Mouse (Mus musculus) layer of hippocampus, adult 9-11 months (tissue): ENCODE results near the gene Npas2.

ENCODE experiments used
- DNase-seq: peaks from one replicate; pipeline ENCODE4 v3.0.0; 2022

Gene Npas2

DNA sequence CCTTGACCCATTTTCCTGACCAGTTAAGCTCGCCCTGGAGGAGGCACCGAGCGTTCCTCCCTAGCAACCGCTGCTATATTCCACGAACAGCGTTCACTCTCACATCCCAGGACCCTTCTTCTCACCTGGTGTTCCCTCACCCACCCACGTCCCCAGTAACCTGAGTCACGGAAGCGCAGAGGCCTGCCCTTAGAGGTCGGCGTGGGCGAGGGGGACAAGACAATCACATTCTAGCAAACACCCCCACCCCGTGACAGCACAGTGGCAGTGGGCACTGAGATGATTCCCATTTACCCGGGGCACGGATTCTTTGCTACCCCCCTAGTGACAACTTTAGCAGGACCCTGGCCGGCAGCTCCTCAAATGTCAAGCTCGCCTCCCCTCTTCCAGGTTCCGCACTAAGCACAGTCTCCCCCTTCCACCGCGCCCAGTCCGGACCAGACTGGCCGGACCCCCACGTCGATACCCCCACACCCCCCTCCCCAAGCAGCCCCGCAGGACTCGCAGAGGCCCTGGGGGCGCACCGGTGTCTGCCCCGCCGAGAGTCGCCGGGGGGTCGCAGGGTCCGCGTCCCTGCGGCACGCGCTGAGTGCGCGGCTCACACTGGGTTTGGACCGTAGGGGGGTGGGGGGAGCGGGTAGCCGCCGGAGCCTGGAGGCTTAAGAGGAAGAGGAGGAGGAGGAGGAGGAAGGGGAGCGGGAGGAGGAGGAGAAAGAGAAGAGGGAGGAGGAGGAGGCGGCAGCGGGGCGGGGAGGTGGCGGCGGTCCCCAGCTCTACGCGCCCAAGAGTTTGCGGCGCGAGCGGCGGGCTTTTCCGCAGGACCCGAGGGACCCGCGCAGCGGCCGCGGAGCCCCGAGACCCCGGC, at the start of gene Npas2:
Gene Npas2 (plus strand): TSS at position 735 of the 865 bp plus-strand sequence.
- DNase-seq = no peak

GRCm38 (mm10) chr1:39156778-39157177, 36.8 kb upstream of the Npas2 start:
- DNase-seq = no peak

DNA sequence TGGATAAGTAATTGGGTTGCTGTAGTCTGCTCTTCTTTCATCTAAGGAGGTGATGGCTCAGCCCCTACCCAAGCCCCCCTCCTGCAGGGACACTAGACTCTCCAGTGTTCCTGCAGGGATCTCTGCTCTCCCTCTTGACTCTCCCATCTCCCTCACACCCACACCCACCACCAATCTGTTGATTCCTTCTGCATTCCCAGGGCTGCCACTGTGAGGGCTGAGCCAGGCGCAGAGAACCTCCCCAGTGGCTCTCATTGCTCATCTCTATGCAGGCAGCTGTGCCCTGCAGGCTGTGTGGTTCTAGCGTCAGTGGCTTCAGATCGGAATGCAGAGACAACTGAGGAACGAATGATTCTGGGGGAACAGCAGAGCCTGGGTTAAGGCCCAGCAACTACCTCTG, 33.4 kb upstream of the Npas2 start:
- peak; percentile 68 for DNase-seq

DNA sequence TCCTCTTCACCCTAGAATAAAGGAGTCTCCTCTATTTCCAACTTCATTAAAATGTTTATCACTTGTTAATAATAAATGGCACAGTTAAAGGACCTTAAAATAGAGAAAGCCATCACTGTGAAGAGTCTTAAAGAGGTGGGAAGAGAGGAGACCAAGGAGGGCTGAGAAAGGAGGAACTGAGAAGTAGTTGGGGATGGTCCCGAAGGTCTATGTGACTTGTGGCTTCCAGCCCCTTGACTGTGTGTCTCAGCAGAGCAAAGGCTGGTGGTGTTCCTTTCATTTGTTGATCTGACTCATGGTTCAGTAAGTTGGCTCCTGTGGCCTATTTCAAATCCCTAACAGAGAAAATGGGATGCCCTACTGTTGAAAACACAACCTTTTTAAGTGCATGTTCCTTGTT, 30.5 kb upstream of the Npas2 start:
- no peak for DNase-seq

- DNase-seq = no peak
Measured at GRCm38 (mm10) chr1:39176690-39177089, 16.8 kb upstream of the Npas2 start.

DNA sequence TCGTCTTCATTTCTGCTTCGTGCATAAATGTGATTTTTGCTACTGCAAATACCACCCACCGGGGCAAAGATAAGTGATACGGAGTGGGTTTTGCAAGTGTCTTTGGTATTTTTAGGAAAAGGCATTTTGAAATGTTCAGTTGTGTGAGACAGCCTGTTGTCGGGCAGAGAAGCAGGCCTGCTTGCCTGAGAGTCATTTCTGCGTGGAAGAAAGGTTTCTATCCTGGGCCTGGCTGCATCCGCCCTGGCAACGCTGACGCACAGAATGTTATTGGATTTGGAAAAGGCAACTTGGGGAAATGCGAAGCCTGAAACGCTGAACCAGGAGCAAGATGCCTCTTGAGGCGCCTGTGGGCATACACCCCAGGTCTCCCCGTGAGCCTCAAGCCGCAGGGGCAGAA, 16.3 kb upstream of the Npas2 start:
- DNase-seq = peak; percentile 78

GRCm38 (mm10) chr1:39179806-39180205, 13.7 kb upstream of the Npas2 start:
- no peak for DNase-seq

GRCm38 (mm10) chr1:39180517-39180916, 13.0 kb upstream of the Npas2 start:
- no peak for DNase-seq

GRCm38 (mm10) chr1:39181901-39182300, 11.6 kb upstream of the Npas2 start:
- DNase-seq = no peak

GRCm38 (mm10) chr1:39185833-39186232, 7.7 kb upstream of the Npas2 start:
- DNase-seq = no peak

- DNase-seq = no peak
Measured at GRCm38 (mm10) chr1:39186711-39187437, 6.7 kb upstream of the Npas2 start.

- DNase-seq = no peak
Measured at GRCm38 (mm10) chr1:39191122-39191521, 2.4 kb upstream of the Npas2 start.

DNA sequence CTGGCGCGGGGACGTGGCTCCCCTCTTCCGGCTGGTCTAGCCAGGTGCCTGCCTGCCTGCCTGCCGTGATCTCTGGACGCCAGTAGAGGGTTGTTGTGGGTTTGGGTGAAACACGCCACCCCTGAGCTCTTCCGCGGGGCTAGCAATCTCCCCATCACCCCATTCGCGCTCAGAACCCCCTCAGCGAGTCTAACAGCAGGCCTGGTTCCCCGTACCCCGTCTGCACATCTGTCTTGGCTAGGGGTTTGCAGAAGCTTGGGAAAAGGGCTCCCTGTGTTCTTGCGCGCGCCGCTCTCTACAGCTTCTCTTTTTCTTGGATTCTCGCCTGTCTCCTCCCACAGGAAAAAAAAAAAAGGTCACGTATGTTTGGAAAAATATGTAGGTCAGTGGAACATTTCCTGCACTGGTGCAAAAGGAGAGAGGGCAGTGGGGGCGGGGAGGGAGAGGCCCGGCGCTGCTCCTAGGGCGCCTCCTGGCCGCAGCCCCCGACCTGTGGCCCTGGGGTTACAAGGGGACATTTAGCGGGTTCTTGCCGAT, 1.0 kb upstream of the Npas2 start:
- peak; percentile 51 for DNase-seq

DNA sequence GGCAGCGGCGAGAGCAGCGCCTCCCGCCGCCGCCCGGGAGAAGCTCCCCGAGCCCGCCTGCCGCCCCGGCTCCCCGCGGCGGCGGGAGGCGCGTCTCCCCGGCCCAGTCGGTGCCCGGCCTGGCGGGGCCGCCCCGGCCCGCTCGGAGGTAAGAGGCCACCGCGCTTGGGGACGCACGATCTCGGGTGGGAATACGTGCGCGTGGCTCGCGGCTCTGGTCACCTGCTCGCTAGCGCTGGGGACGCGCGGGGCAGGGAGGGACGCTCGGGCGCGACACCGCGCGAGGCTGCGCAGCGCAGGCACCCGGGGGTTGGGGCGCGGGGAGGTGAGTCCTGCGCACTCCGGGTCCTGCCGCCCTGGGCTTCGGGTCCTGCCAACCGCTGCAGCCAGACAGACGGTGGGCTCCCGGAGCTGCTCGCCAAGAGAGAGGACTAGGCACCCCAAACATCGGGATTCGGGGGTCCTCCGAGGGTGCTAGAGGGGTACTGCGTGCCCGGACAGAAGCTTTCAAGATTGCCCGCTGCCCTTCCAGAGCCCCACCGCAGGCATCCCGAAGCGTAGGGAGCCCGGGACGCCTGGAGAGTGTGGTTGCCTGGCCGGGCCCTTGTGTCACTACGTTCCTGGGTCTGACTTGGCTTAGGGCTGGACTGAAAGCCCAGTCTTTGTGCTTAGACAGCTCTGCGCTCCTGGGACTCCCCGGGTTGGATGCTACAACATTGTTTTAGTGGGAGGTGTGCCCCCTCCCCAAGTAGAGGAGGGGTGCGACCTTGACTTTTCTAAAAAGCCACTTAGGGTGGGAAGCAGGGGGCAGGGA, 538 bp downstream of the Npas2 start:
- peak; percentile 28 for DNase-seq

DNA sequence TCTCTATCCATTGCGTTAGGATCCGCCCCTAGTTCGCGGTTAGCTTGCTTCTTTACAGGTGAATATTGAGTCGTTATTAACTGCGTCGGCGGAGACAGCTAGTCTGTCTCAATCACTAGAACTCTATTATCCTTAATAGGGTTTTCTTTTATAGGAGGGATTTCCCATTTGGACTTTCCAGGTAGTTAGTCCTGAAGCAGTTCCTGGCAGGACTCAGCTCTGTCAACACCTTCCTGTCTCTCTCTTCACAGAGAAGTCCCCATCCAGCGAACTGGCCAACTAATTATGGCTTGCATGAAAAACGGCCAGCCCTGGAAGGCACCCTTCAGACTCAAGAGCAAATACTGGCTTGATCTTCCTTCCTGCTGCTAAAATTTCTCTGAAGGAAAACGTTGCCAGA, 1.4 kb downstream of the Npas2 start:
- DNase-seq = no peak

- no peak for DNase-seq
Measured at GRCm38 (mm10) chr1:39196126-39196525, 2.6 kb downstream of the Npas2 start.

DNA sequence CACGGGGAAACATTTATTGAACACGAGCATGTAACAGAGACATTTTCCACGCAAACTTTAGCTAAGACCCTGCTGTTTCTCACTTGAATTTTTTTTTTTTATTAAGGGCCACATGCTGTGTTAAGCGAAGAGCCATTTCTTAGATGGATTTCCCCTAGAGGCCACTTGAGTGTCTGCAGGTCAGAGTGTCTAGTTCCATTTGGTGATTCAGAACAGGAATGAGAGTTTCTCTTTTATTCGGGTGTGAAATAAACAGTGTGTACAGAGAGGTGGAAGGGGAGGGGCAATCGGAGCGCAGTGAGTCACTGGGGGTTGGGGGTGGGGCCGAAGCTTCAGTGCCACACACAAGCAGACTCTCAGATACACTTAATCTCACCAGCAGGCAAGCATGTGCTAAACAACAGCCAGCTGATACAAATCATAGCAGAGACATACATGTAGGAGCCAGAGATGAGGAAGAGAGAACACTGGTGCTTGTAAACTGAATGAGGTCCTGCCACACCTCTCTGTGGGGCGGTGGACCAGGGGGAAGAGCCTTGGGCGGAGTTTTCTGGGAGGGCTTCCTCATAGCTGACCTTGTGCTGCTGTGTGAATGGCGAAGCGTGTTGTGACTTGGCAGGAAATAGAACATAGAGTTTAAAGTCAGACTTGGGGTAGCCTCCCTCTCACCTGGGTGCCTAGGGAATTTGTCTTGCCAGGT, 3.3 kb downstream of the Npas2 start:
- no peak for DNase-seq

DNA sequence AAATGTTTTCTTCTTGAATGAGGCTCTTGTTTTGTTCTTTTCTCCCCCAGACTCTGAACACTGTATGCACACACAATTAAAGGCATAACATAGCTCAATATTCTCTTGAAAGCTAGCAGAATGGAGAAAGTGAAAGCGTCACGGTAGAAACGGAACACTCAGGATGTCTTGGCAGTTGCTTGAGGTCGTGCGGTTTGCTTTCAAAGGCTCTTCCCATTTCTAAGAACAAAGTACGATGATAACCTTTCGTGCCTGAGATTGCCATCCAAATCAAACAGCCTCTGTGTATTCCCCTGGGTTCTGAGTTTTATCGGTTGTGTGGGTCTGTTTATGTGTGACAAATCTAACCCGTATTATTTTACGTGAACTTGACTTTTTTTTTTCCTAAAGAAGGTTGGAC, 11.5 kb downstream of the Npas2 start:
- no peak for DNase-seq

- no peak for DNase-seq
Measured at GRCm38 (mm10) chr1:39205697-39206096, 12.2 kb downstream of the Npas2 start.

GRCm38 (mm10) chr1:39206942-39207341, 13.4 kb downstream of the Npas2 start:
- no peak for DNase-seq

GRCm38 (mm10) chr1:39210928-39211327, 17.4 kb downstream of the Npas2 start:
- no peak for DNase-seq

- no peak for DNase-seq
Measured at GRCm38 (mm10) chr1:39212982-39213381, 19.5 kb downstream of the Npas2 start.
